Mouse (Mus musculus) stomach, embryonic 16.5 days (tissue): ENCODE data around the gene Trim63. TPM values are rescaled to one million over a fixed set of nuclear protein-coding genes. Genes with fewer than 3 reads are reported as not detected.

Source experiments
- ATAC-seq: fragments of 200-750 bp; cut with Nextera tagmentation; 2 replicates; pipeline ENCODE4 v1.8.0; 2017; ENCODE audit warnings: moderate number of reproducible peaks, moderate TSS enrichment; ENCODE audit not compliant: insufficient read depth, low FRiP score
- H3K27ac ChIP-seq: fragments of 300-500 bp; sonication (generic); 2 replicates; pipeline ENCODE4 v1.5.1; 2014; ENCODE audit warnings: low read length
- H3K27me3 ChIP-seq: fragments of 300-500 bp; sonication (generic); 2 replicates; pipeline ENCODE4 v1.6.1; 2014; ENCODE audit warnings: low read length, control low read depth, mixed read lengths; ENCODE audit not compliant: control insufficient read depth, insufficient read depth
- H3K36me3 ChIP-seq: fragments of 300-500 bp; sonication (generic); 2 replicates; pipeline ENCODE4 v1.6.1; 2014; ENCODE audit warnings: low read length; ENCODE audit not compliant: control insufficient read depth, insufficient read depth
- H3K4me1 ChIP-seq: fragments of 300-500 bp; sonication (generic); 2 replicates; pipeline ENCODE4 v1.6.1; 2014; ENCODE audit warnings: low read length, control low read depth, mixed read lengths; ENCODE audit not compliant: control insufficient read depth, insufficient read depth
- H3K4me2 ChIP-seq: fragments of 300-500 bp; sonication (generic); 2 replicates; pipeline ENCODE4 v1.6.1; 2014; ENCODE audit warnings: low read depth, low read length, mixed read lengths
- H3K4me3 ChIP-seq: fragments of 300-500 bp; sonication (generic); replicated peaks from 2 replicates; pipeline ENCODE4 v1.5.1; 2014; ENCODE audit warnings: mild to moderate bottlenecking, low read length
- H3K9ac ChIP-seq: fragments of 300-500 bp; sonication (generic); 2 replicates; pipeline ENCODE4 v1.6.1; 2014; ENCODE audit warnings: low read length
- H3K9me3 ChIP-seq: fragments of 300-500 bp; sonication (generic); replicated peaks from 2 replicates; pipeline ENCODE4 v1.6.1; 2016; ENCODE audit warnings: low read length, control low read depth; ENCODE audit not compliant: control insufficient read depth
- WGBS: fragments of 180-500 bp; shearing (Covaris S2); extraction: QIAGEN DNeasy Blood & Tissue Kit; methylation state at CpG from one replicate; pipeline ENCODE4 v1.1.7; 2014; 5-methylcytosine and 5-hydroxymethylcytosine counted together
- polyA plus RNA-seq: library from polyadenylated mRNA; unstranded; fragments of >200 nt; fragmentation: Nextera tagmentation; extraction: Ambion mirVana; gene quantifications from 2 replicates; pipeline ENCODE4 v1.2.1, GENCODE M21; 2015

Gene Trim63
- polyA plus RNA-seq, 1 experiment from 2014 or later, result 1.4 TPM

DNA sequence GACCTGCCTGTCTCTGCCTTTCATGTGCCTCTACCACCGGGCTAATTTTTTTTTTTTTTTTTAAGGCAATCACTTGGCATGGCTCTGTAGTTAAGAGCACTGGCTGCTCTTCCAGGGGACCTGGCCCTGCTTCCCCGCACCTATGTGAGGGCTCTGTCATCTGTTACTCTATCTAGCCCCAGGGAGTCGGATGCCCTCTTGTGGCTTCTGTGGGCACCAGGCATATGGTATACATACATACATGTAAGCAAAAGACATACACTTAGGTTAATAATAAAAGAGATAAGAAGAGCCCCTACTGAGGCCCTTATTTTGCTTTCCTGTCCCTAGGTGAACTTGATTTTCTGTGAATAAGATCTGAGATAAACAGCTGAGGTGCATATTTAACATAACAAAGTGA is 29.7 kb downstream of the Trim63 start:
- no peak overlapping the region for H3K9ac ChIP-seq
- no peak overlapping the region for H3K27ac ChIP-seq
- no peaks in the 10 kb centered on the region for H3K9me3 ChIP-seq
- H3K4me3 ChIP-seq, result no peak overlapping the region
- no peak for ATAC-seq
- H3K4me2 ChIP-seq, result no peak overlapping the region
- H3K4me1 ChIP-seq, result peaks cover 10% of the 10 kb centered on the region; the same call in 1 of the 2 replicates
- 47% methylated on average over 3 of the region's 3 CpGs for WGBS
- H3K36me3 ChIP-seq, result no peaks in the 10 kb centered on the region
- peaks cover 36% of the 10 kb centered on the region for H3K27me3 ChIP-seq

DNA sequence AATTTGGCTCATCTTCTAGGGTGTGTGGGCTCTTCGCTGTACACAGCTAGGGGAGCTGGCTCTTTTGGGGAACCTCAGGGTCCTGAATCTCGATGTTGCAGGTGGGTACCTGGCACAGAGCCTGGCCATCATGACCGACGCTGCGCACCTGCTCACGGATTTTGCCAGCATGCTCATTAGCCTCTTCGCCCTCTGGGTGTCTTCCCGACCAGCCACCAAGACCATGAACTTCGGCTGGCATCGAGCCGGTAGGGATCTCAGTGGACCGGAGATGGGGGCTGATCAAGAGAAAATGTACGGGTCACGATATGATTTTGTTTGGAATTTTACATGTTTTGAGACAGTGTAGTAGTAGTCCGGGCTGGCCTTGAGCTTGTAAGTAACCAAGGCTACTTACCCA is 30.9 kb downstream of the Trim63 start:
- H3K27me3 ChIP-seq, result peaks cover 36% of the 10 kb centered on the region
- H3K9ac ChIP-seq, result no peak overlapping the region
- no peak overlapping the region for H3K4me2 ChIP-seq
- H3K4me3 ChIP-seq, result no peak overlapping the region
- no peaks in the 10 kb centered on the region for H3K9me3 ChIP-seq
- no peaks in the 10 kb centered on the region for H3K36me3 ChIP-seq
- WGBS, result 91% methylated on average over 15 of the region's 15 CpGs
- no peak overlapping the region for H3K27ac ChIP-seq
- no peak for ATAC-seq
- H3K4me1 ChIP-seq, result peaks cover 10% of the 10 kb centered on the region; the same call in 1 of the 2 replicates

DNA sequence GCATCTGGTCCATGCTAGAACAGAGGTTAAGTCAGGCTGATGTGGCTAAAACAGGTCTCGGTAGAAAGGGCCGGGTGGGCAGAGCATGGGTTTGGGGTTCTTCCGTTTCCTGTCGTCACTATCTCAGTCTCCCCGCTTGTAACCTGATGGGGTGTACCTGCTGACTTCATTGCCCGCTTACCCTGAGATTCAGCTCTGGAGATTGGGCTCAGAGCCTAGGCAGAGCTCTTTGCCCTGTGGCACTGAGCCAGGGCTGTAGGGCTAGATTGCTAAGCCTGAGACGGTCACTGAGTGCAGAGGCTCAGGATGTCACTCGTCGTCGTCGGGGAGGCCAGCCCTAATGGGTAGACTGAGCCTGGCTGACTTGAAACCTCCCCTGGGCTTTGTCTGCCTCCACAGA is 33.2 kb downstream of the Trim63 start:
- Histone ChIP-seq H3K36me3 (no peaks in the 10 kb centered on the region), H3K9ac (no peak overlapping the region), H3K4me1 (peaks cover 4% of the 10 kb centered on the region), H3K4me2 (no peak overlapping the region), H3K4me3 (no peak overlapping the region), H3K9me3 (no peaks in the 10 kb centered on the region), H3K27me3 (peaks cover 20% of the 10 kb centered on the region), H3K27ac (no peak overlapping the region)
- ATAC-seq, result no peak
- 69% methylated on average over 11 of the region's 11 CpGs for WGBS

DNA sequence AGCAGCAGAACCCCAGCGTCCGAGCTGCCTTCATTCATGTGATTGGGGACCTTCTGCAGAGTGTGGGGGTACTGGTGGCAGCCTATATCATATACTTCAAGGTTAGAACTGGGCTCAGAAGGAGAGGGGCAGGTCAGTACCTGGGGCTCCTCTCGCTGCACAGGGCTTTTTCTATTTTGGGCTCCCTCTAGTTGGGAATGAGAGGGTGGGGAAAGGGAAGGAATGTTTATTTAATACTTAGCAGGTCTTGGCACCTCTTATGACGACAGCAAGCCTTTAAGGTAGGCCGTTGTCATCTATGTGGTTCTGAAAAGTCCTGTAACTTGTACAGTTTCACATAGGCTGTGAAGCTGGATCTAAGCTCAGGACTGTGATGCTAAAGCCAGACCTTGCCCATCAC is 33.6 kb downstream of the Trim63 start:
- Histone ChIP-seq H3K27ac (no peak overlapping the region), H3K4me3 (no peak overlapping the region), H3K9ac (no peak overlapping the region), H3K4me1 (no peaks in the 10 kb centered on the region; the same call in none of the 2 replicates), H3K4me2 (no peak overlapping the region), H3K9me3 (no peaks in the 10 kb centered on the region), H3K27me3 (peaks cover 16% of the 10 kb centered on the region), H3K36me3 (no peaks in the 10 kb centered on the region)
- WGBS, result 65% methylated on average over 5 of the region's 5 CpGs
- ATAC-seq, result no peak

DNA sequence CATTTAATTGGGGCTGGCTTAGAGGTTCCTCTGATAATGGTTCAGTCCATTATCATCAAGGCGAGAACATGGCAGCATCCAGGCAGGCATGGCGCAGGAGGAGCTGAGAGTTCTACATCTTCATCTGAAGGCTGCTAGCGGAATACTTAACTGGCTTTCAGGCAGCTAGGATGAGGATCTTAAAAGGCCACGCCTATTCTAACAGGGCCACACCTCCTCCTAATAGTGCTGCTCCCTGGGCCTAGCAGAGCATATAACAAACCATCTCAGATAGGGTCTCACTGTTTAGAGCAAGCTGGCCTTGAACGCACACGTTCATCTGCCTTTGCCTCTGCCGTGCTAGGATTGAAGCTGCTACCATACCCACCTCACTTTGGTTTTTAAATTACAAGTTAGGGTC is 34.9 kb downstream of the Trim63 start:
- ATAC-seq, result no peak

DNA sequence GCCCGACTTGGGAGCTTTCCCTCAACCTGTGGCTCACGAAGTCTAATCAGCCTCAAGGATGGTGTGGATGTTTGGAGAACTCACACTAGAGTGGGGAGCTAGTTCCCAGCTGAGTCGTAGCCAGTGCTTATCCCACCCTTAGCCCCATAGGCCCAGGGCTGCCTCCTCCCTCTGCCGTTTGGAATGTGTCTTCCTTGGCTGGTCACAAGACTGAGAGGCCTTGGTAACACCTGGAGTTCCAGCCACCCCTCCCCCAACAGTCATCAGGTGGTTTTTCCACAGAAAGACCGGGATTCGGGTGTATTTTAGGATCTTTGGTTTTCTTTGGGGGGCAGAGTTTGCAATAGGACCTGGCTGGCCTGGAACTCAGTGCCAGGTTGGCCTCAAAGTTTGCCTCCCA is 35.7 kb downstream of the Trim63 start:
- Histone ChIP-seq H3K4me2 (no peak overlapping the region), H3K4me3 (no peak overlapping the region), H3K4me1 (no peaks in the 10 kb centered on the region; the same call in 1 of the 2 replicates), H3K9me3 (no peaks in the 10 kb centered on the region), H3K9ac (no peak overlapping the region), H3K27me3 (peaks cover 5% of the 10 kb centered on the region), H3K36me3 (no peaks in the 10 kb centered on the region), H3K27ac (no peak overlapping the region)
- no peak for ATAC-seq
- 82% methylated on average over 6 of the region's 6 CpGs for WGBS

More for the DNA sequence above, 34.9 kb downstream of the Trim63 start:
- no peaks in the 10 kb centered on the region for H3K36me3 ChIP-seq
- H3K4me3 ChIP-seq, result no peak overlapping the region
- no peaks in the 10 kb centered on the region for H3K9me3 ChIP-seq
- H3K27me3 ChIP-seq, result peaks cover 8% of the 10 kb centered on the region
- no peaks in the 10 kb centered on the region; the same call in 1 of the 2 replicates for H3K4me1 ChIP-seq
- WGBS, result 88% methylated on average over 7 of the region's 7 CpGs
- no peak overlapping the region for H3K9ac ChIP-seq
- no peak overlapping the region for H3K4me2 ChIP-seq
- H3K27ac ChIP-seq, result no peak overlapping the region

DNA sequence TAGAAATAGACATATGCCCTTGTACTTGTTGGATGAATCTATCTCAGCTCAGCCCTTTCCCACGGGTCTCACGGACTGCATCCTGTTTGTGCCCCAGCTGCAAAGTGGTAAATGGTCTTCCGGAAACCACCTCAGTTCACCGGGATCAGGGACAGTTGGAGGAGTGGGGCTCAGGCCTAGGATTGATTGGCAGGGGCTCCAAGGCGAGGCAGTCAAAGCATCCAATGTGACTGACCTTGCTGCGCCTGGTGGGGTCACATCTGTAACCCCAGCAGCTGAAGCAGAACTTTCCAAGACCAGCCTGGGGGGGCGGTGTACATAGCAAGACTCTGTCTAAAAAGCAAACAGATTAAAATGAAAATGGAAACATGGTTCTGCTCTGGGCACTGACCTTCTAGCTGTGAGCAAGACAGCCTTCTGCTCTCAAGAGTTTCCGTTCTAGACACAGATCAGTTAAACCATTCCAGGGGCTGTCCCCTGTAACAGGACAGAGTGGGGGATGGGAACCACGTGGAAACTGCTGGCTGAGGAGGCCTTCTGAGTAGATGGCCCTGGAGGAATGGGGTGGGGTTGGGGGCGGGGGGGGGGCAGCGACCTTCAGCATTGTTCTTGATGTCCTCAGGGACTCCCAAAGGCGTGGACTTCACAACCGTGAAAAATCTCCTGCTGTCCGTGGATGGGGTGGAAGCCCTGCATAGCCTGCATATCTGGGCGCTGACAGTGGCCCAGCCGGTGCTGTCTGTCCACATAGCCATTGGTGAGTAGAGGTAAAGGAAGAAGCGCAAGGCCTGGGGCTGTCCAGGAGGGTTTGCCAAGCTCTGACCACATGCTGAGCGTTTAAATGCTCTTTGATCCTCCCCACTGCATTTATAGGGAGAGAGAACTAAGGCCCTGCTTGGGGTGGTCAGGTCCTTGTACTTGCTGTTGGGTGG is 36.7 kb downstream of the Trim63 start:
- Histone ChIP-seq H3K9me3 (no peaks in the 10 kb centered on the region), H3K4me3 (no peak overlapping the region), H3K36me3 (no peaks in the 10 kb centered on the region), H3K27me3 (no peaks in the 10 kb centered on the region), H3K27ac (no peak overlapping the region), H3K4me2 (no peak overlapping the region), H3K4me1 (peaks cover 2% of the 10 kb centered on the region; the same call in 1 of the 2 replicates), H3K9ac (no peak overlapping the region)
- ATAC-seq, result no peak
- WGBS, result 44% methylated on average over 18 of the region's 18 CpGs

DNA sequence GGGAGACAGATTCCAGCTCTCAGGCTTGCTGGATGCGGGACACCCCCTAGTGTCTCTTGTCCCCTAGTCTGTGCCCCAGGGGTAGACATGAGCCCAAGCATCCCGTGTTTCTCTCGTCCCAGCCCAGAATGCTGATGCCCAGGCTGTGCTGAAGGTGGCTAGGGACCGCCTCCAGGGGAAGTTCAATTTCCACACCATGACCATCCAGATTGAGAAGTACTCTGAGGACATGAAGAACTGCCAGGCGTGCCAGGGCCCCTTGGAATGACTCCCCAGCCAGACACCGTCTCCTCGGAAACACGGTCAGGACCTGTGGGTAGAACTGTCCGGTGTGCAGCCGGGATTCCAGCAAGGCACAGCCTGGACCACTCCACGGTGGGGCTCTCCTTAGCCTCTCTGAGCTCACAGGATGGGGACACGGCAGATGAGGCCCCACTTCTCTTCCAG is 37.4 kb downstream of the Trim63 start:
- Histone ChIP-seq H3K27ac (no peak overlapping the region), H3K36me3 (no peaks in the 10 kb centered on the region), H3K4me3 (no peak overlapping the region), H3K9ac (no peak overlapping the region), H3K27me3 (no peaks in the 10 kb centered on the region), H3K4me2 (no peak overlapping the region), H3K9me3 (no peaks in the 10 kb centered on the region), H3K4me1 (peaks cover 6% of the 10 kb centered on the region)
- no peak for ATAC-seq
- WGBS, result 77% methylated on average over 12 of the region's 12 CpGs

DNA sequence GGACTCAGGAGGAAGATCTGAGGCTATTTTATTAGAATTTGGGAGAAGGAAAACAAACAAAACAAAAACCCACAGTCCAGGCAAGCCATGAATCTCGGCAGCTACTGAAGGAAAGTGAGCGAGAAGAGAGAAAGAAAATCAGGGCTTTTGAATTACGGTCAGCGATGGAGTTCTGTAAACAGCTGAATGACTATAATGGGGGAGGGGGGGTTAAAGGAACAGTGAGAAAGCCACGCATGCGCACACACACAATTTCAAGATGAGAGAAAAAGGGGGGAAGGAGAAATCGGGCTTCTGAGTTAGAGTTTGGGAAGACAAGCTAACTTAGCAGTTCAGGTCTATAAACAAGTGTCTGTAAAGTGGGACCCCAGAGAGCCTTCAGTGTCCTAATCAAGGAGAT is 38.0 kb downstream of the Trim63 start:
- Histone ChIP-seq H3K4me3 (no peak overlapping the region), H3K27ac (no peak overlapping the region), H3K4me2 (no peak overlapping the region), H3K9me3 (no peaks in the 10 kb centered on the region), H3K4me1 (peaks cover 11% of the 10 kb centered on the region), H3K9ac (no peak overlapping the region), H3K36me3 (no peaks in the 10 kb centered on the region), H3K27me3 (no peaks in the 10 kb centered on the region)
- ATAC-seq, result no peak
- WGBS, result 51% methylated on average over 7 of the region's 7 CpGs
